Mouse (Mus musculus) gonadal fat pad, adult 2 months (tissue): ENCODE measurements around the gene Exosc2. TPM values are rescaled to one million over a fixed set of nuclear protein-coding genes. Genes with fewer than 3 reads are reported as not detected.

ENCODE experiments used
- DNase-seq: peaks from one replicate; pipeline ENCODE4 v3.0.0-alpha.2; 2012; ENCODE audit warnings: low read depth
- polyA plus RNA-seq: library from polyadenylated mRNA; depleted of rRNA; stranded (reverse); fragments of >200 nt; gene quantifications from 2 replicates; pipeline ENCODE4 v1.2.3, GENCODE M21; 2012; rRNA removed

The Exosc2 gene
- 12.0 TPM in 2 replicates for polyA plus RNA-seq

GRCm38 (mm10) chr2:31670551-31671035, at the start of gene Exosc2:
TSS of gene Exosc2 (plus strand) at chr2:31670715.
- peak; percentile 58 for DNase-seq

GRCm38 (mm10) chr2:31633531-31633930, 37.0 kb upstream of the Exosc2 start:
- no peak for DNase-seq

- no peak for DNase-seq
Observed at GRCm38 (mm10) chr2:31635281-31636137, 35.0 kb upstream of the Exosc2 start.

GRCm38 (mm10) chr2:31636138-31636741, 34.3 kb upstream of the Exosc2 start:
- DNase-seq: no peak

- DNase-seq: no peak
Observed at GRCm38 (mm10) chr2:31636742-31637141, 33.8 kb upstream of the Exosc2 start.

GRCm38 (mm10) chr2:31637311-31637710, 33.2 kb upstream of the Exosc2 start:
- no peak for DNase-seq

GRCm38 (mm10) chr2:31637807-31638206, 32.7 kb upstream of the Exosc2 start:
- no peak for DNase-seq

- DNase-seq: no peak
Observed at GRCm38 (mm10) chr2:31638581-31639465, 31.7 kb upstream of the Exosc2 start.

GRCm38 (mm10) chr2:31639466-31639760, 31.1 kb upstream of the Exosc2 start:
- DNase-seq: no peak

- DNase-seq: no peak
Observed at GRCm38 (mm10) chr2:31639901-31640608, 30.5 kb upstream of the Exosc2 start, which contains the start of gene Prdm12. TSS of gene Prdm12 (plus strand) at chr2:31640037.

- DNase-seq: no peak
Observed at GRCm38 (mm10) chr2:31640609-31641507, 29.7 kb upstream of the Exosc2 start.

- no peak for DNase-seq
Observed at GRCm38 (mm10) chr2:31641508-31641830, 29.0 kb upstream of the Exosc2 start.

GRCm38 (mm10) chr2:31641929-31642328, 28.6 kb upstream of the Exosc2 start:
- no peak for DNase-seq

- no peak for DNase-seq
Observed at GRCm38 (mm10) chr2:31653971-31654853, 16.3 kb upstream of the Exosc2 start.

- DNase-seq: no peak
Observed at GRCm38 (mm10) chr2:31654854-31655559, 15.5 kb upstream of the Exosc2 start.

- DNase-seq: no peak
Observed at GRCm38 (mm10) chr2:31656374-31656773, 14.1 kb upstream of the Exosc2 start.

- no peak for DNase-seq
Observed at GRCm38 (mm10) chr2:31662939-31663803, 7.3 kb upstream of the Exosc2 start.

GRCm38 (mm10) chr2:31663804-31664180, 6.7 kb upstream of the Exosc2 start:
- DNase-seq: no peak
